Mouse (Mus musculus): ENCODE data around the gene Srgap2. TPM values are rescaled to one million over a fixed set of nuclear protein-coding genes. Genes with fewer than 3 reads are reported as not detected.
"Not testable (repeated sequence)": the region's sequence is repeated elsewhere in the genome, so short reads cannot be mapped to it uniquely, and the experiment has no call there.

The Srgap2 gene
- polyA plus RNA-seq (2015; fragmentation: Nextera tagmentation; extraction: Ambion mirVana), result 23.3 and 24.2 TPM in 2 replicates

DNA sequence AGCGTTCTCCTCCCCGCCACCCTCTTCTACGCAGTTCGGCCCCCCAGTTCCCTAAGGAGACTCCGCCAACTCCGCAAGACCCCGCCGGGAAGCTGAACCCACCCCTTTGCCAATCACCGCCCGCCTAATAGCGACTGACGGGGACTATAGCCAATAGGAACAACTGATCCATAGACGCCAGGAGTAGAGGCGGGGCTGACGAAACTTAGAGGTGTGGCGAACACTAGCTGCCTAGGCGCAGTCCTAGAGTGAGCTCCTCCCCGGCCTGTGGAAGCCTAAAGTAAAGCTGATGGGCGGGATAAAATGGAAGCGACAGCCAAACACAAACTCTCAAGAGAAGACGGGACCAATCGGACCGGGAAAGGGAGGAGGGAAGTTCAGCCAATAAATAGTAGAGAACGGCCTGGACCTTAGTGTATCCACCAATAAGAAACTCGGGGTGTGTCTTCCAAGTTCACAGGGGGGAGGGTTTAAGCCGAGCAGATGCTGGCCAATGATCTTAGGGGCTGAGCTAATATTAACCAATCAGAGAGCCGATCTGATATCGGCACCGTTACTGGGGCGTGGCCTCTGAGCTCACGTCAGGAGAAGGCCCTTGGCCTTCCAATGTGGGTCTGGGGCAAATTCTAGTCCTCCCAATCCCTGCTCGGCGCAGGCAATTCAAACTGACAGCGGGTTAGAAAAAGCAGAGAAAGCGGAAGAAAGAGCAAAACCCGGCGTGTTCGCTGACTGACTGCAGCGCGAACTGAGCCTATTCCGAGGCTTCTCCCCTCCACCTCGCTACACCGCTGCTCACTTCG lies at the start of gene Srgap2, which contains the start of gene Fam72a:
Srgap2 (minus strand) TSS at position 72 of the 800 bp plus-strand sequence.
Fam72a (plus strand) TSS at position 623 of the 800 bp plus-strand sequence.
- Histone ChIP-seq H3K36me3 (no peaks in the 10 kb centered on the region), H3K9me3 (no peaks in the 10 kb centered on the region), H3K4me1 (peaks cover 44% of the 10 kb centered on the region), H3K27me3 (no peaks in the 10 kb centered on the region), H3K9ac (replicated peaks) (peak within 1 kb of the TSS; percentile 83), H3K27ac (replicated peaks) (peak within 1 kb of the TSS; percentile 96), H3K4me2 (replicated peaks) (peak within 1 kb of the TSS; percentile 95), H3K4me3 (peak within 1 kb of the TSS; percentile 88)
- ATAC-seq (replicated peaks), result peak; percentile 98
- under 1% methylated on average over 44 of the region's 44 CpGs for WGBS

DNA sequence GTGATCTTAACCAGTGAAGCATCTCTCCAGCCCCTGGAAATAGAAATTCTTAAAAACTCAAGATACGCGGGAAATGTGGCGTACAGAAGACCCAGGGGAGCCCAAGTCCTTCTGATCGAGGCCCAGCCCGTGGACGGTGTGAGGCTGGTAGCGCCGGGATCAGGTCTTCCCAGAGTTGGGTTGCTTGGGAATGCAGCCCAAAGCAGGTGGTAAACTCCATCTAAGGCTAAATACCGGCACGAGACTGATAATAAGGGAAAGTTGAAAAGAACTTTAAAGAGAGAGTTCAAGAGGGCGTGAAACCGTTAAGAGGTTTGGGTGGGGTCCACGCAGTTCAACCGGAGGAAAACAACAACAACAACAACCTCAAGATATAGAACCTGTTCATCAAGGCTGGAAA lies 46.6 kb upstream of the Srgap2 start:
- H3K27me3 ChIP-seq, result no peaks in the 10 kb centered on the region
- ATAC-seq (replicated peaks), result no peak

DNA sequence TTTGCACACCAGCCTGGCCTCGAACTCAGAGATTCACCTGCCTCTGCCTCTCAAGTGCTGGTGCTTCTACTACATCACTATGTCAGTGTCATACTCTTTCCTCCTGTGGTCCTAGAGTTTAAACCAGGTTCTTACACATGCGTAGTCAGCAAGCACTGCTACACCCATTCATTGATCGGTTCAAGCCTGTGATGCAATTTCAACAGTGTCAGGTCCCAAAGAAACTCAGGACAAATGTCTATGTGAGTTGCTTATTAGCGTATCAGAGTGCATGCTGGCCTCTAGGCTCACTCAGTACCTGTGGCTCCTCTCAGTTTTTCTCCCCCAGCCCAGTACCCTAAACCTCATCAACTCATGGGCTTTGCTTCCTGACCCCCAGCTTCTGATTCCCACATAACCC lies 43.2 kb upstream of the Srgap2 start:
- WGBS, result 92% methylated on average over 4 of the region's 4 CpGs
- no peak overlapping the region for H3K4me3 ChIP-seq
- H3K27ac ChIP-seq (replicated peaks), result no peak overlapping the region
- H3K36me3 ChIP-seq, result no peaks in the 10 kb centered on the region
- no peak for ATAC-seq (replicated peaks)
- H3K27me3 ChIP-seq, result no peaks in the 10 kb centered on the region
- no peak overlapping the region for H3K9ac ChIP-seq (replicated peaks)
- no peak overlapping the region for H3K4me2 ChIP-seq (replicated peaks)
- H3K4me1 ChIP-seq, result no peaks in the 10 kb centered on the region
- H3K9me3 ChIP-seq, result no peaks in the 10 kb centered on the region

More for the DNA sequence above, 46.6 kb upstream of the Srgap2 start:
- no peaks in the 10 kb centered on the region for H3K4me1 ChIP-seq
- 90% methylated on average over 14 of the region's 14 CpGs for WGBS
- H3K27ac ChIP-seq (replicated peaks), result no peak overlapping the region
- H3K9me3 ChIP-seq, result no peaks in the 10 kb centered on the region
- no peaks in the 10 kb centered on the region for H3K36me3 ChIP-seq
- no peak overlapping the region for H3K4me3 ChIP-seq
- no peak overlapping the region for H3K9ac ChIP-seq (replicated peaks)
- H3K4me2 ChIP-seq (replicated peaks), result no peak overlapping the region

DNA sequence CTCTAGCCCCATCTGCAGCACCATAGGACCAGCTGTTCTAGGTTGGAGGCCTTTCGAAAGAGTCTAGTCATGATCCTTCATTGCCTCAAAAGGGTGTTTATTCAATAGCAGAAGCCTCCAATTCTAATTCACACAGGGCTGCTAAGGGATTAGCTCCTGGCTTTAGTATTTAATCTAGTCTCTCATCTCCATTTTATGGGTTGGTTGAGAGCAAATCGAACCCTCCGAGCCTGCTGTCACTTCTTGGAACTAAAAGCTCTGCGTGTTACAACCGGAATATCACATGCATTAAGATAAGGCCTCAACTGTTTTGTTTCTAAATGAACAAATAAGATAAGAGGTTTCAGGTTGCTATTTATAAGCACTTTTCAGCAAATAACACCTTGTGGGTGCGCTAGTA lies 42.6 kb upstream of the Srgap2 start:
- Histone ChIP-seq H3K36me3 (no peaks in the 10 kb centered on the region), H3K27me3 (no peaks in the 10 kb centered on the region), H3K27ac (replicated peaks) (no peak overlapping the region), H3K4me3 (no peak overlapping the region), H3K9ac (replicated peaks) (no peak overlapping the region), H3K4me2 (replicated peaks) (no peak overlapping the region), H3K9me3 (no peaks in the 10 kb centered on the region), H3K4me1 (no peaks in the 10 kb centered on the region)
- no peak for ATAC-seq (replicated peaks)
- WGBS, result 91% methylated on average over 6 of the region's 6 CpGs

DNA sequence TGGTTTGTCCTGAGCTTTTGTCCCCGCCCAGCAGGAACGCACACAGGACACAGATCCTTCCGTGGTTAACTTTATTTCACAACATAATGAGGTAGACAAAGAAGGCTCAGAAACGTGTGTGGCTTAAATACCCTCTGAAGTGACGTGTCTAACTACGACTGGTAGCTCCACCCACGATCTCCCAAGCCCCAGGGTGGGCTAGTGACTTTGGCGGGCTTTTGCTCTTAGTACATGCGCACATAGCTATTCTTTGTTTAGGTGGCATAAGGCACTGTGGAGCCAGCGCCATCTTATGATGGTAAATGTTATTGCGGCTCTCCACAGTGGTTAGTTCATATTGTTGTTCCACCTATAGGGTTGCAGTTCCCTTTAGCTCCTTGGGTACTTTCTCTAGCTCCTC lies 38.9 kb upstream of the Srgap2 start:
- not testable (repeated sequence) for H3K4me2 ChIP-seq (replicated peaks); H3K27me3 ChIP-seq; H3K4me3 ChIP-seq; H3K9ac ChIP-seq (replicated peaks); H3K4me1 ChIP-seq; ATAC-seq (replicated peaks); H3K36me3 ChIP-seq; H3K9me3 ChIP-seq; H3K27ac ChIP-seq (replicated peaks)
- 32% methylated on average over 11 of the region's 11 CpGs for WGBS

DNA sequence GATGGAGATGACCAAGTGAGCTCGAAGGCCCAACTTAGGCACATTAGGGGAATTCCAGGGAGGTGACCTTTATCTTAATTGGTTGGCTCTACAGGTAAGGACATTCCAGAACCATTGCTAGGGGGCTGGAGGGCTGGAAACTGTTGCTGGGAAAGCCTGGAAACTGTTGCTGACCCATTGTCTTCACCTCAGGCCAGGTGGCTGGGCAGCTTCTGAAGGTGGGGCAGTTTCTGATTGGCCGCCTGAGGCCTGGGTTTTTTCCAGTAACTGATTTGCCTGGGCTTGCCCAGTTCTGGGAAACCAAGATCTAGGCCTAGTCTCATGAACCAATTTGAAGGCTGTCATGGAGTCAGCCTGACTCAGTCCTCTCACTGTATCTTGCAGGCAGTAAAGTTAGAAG lies 34.9 kb upstream of the Srgap2 start:
- no peaks in the 10 kb centered on the region for H3K9me3 ChIP-seq
- H3K36me3 ChIP-seq, result no peaks in the 10 kb centered on the region
- H3K9ac ChIP-seq (replicated peaks), result no peak overlapping the region
- no peak overlapping the region for H3K27ac ChIP-seq (replicated peaks)
- no peaks in the 10 kb centered on the region for H3K27me3 ChIP-seq
- no peak overlapping the region for H3K4me2 ChIP-seq (replicated peaks)
- no peak overlapping the region for H3K4me3 ChIP-seq
- WGBS, result 89% methylated on average over 2 of the region's 2 CpGs
- H3K4me1 ChIP-seq, result no peaks in the 10 kb centered on the region
- ATAC-seq (replicated peaks), result no peak

DNA sequence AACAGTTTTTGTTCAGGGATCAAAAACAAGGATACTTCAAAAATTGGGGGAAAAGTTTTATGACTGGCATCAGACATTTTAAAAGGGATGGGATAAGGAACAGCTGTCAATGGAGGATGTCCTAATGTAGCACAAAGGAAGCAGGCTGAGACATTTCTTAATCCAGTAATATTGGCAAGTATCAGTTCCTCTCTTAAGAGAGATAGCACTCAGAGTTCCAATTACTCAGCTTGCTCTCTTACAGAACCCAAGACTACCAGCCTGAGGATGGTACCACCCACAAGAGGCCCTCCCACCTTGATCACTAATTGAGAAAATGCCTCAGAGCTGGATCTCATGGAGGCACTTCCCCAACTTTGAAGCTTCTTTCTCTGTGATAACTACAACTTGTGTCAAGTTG lies 33.3 kb upstream of the Srgap2 start:
- ATAC-seq (replicated peaks), result no peak
- H3K4me3 ChIP-seq, result no peak overlapping the region
- H3K36me3 ChIP-seq, result no peaks in the 10 kb centered on the region

DNA sequence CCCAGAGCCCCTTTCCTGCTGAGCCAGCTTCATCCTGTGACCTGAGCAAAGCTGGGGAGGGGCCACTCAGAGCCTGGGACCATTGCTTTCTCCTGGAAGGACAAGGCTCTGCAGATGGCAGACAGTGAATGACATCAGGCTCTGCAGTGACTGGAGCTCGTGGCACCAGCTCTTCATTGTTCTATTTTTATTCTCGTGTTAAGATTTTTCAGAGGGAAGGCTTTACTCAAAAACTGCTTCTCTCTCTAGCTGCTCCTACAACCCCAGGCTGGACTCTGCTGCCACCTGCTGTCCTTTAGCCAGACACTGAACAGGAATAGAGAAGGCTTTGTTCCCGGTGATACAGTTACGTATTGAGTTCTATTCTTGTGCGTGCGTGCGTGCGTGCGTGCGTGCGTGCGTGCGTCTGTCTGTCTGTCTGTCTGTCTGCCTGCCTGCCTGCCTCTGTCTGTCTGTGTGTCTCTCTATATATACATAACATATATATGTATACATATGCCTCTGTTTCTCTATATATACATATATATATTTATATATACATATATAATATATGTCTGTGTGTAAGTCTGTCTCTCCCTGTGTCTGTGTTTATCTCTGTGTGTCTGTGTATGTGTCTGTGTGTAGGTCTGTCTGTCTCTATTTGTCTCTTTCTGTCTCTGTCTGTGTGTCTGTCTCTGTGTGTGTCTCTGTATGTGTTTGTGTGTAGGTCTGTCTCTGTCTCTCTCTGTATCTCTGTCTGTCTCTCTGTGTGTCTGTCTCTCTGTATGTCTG lies 28.1 kb upstream of the Srgap2 start:
- H3K36me3 ChIP-seq, result no peaks in the 10 kb centered on the region
- ATAC-seq (replicated peaks), result peak; percentile 98
- peak overlapping the region; percentile 90 for H3K27ac ChIP-seq (replicated peaks)
- H3K27me3 ChIP-seq, result no peaks in the 10 kb centered on the region
- peak overlapping the region; percentile 35 for H3K4me2 ChIP-seq (replicated peaks)
- no peaks in the 10 kb centered on the region for H3K9me3 ChIP-seq
- peak overlapping the region; percentile 8; the same call in 1 of the 2 replicates for H3K4me3 ChIP-seq
- WGBS, result under 1% methylated on average over 13 of the region's 13 CpGs
- peaks cover 8% of the 10 kb centered on the region for H3K4me1 ChIP-seq
- H3K9ac ChIP-seq (replicated peaks), result peak overlapping the region; percentile 47

More for the DNA sequence above, 33.3 kb upstream of the Srgap2 start:
- H3K4me1 ChIP-seq, result no peaks in the 10 kb centered on the region
- H3K9me3 ChIP-seq, result no peaks in the 10 kb centered on the region
- H3K27ac ChIP-seq (replicated peaks), result no peak overlapping the region
- no peak overlapping the region for H3K9ac ChIP-seq (replicated peaks)
- no peaks in the 10 kb centered on the region for H3K27me3 ChIP-seq
- H3K4me2 ChIP-seq (replicated peaks), result no peak overlapping the region

DNA sequence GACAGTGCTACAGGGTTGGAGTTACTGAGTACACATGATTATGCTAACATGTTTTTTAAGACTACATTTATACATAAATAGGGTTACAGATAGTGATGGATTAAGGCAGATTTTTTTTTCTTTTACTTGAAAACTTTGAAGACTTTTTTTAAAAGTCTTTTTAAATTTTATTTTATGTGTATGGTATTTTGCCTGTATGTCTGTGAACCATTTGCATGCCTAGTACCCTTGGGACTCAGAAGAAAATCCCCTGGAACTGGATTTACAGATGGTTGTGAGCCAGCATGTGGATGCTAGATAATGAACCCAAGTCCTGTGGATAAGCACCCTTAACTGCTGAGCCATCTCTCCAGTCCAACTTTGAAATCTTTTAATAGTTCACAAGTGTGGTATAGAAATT lies 26.3 kb upstream of the Srgap2 start:
- no peak for ATAC-seq (replicated peaks)
- no peaks in the 10 kb centered on the region for H3K27me3 ChIP-seq
- no peak overlapping the region for H3K4me2 ChIP-seq (replicated peaks)
- H3K4me3 ChIP-seq, result no peak overlapping the region
- H3K4me1 ChIP-seq, result peaks cover 8% of the 10 kb centered on the region
- H3K36me3 ChIP-seq, result no peaks in the 10 kb centered on the region
- H3K9me3 ChIP-seq, result no peaks in the 10 kb centered on the region
- no peak overlapping the region for H3K27ac ChIP-seq (replicated peaks)
- no peak overlapping the region for H3K9ac ChIP-seq (replicated peaks)

DNA sequence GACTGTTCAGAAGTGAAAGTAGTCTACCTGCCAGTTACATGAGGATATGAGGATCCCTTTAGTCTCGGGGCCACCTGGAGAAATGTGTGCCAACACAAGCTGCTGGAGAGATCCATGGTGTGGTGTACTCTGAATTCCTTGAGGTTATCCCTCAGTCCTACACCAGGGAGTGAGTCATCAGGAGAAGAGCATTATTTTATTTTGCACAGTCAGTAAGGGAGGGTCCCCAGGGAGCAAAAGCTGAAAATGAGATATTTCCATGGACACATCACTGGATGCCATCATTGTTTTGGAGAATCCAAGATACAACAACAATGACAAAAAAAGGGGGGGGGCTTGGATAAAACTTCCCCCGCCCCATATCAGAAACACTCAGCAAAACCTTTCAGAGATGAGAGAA lies 24.8 kb upstream of the Srgap2 start:
- ATAC-seq (replicated peaks), result no peak
- no peaks in the 10 kb centered on the region for H3K9me3 ChIP-seq
- no peak overlapping the region for H3K9ac ChIP-seq (replicated peaks)
- 92% methylated on average over 2 of the region's 2 CpGs for WGBS
- no peaks in the 10 kb centered on the region for H3K27me3 ChIP-seq
- H3K27ac ChIP-seq (replicated peaks), result no peak overlapping the region
- no peak overlapping the region for H3K4me2 ChIP-seq (replicated peaks)
- H3K4me3 ChIP-seq, result no peak overlapping the region
- H3K36me3 ChIP-seq, result no peaks in the 10 kb centered on the region
- peaks cover 8% of the 10 kb centered on the region for H3K4me1 ChIP-seq

DNA sequence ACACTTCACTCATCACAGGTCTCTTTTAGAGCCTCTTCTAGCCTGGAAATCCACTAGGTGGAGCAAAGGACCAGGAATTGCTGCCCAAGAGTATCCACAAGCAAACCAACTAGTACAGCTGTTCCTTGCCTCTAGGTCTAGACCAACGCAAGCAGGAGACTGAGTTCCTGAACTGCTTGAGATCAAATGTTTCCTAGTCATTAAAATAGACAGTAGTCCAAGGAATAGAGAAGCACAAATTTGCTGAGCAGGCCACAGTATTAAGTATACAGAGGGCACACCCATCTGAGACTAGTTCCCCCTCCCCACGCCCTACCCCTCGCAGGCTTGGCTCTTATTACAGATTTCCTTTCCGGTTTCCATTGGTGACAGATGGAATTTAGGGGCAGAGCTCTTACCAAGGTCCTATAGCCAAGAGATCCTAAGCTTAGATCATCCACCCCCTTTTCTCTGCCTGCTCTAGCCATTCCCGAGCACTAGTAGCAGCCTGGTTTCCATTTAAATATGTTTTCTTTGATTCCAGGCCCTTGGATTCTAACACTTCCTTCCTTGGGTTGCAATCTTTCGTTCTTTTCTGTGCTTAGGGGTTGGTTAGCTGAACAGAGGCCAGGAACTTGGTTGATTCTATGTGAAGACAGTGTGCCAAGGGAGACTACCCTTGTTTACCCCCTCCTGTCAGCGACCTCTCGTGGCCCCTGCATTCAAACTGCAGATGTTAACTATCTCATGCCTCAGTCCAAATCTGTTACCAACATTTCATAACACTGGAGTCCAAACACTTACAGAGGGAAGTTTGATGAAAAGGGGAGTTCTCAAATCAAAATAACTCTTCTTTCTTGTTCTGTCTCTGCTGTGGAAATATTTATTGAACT lies 21.6 kb upstream of the Srgap2 start:
- no peak overlapping the region for H3K4me3 ChIP-seq
- no peak overlapping the region for H3K4me2 ChIP-seq (replicated peaks)
- WGBS, result 58% methylated on average over 8 of the region's 8 CpGs
- H3K36me3 ChIP-seq, result no peaks in the 10 kb centered on the region
- H3K27ac ChIP-seq (replicated peaks), result no peak overlapping the region
- H3K9me3 ChIP-seq, result no peaks in the 10 kb centered on the region
- H3K4me1 ChIP-seq, result no peaks in the 10 kb centered on the region
- no peaks in the 10 kb centered on the region for H3K27me3 ChIP-seq
- H3K9ac ChIP-seq (replicated peaks), result no peak overlapping the region
- no peak for ATAC-seq (replicated peaks)
